Mouse (Mus musculus): ENCODE measurements at regions not wholly inside any gene's neighbourhood (a gene's known extent, or its start where the extent isn't known, plus 50 kb on each side); places are given as distances from the start of the nearest gene placed in this dataset.

DNA sequence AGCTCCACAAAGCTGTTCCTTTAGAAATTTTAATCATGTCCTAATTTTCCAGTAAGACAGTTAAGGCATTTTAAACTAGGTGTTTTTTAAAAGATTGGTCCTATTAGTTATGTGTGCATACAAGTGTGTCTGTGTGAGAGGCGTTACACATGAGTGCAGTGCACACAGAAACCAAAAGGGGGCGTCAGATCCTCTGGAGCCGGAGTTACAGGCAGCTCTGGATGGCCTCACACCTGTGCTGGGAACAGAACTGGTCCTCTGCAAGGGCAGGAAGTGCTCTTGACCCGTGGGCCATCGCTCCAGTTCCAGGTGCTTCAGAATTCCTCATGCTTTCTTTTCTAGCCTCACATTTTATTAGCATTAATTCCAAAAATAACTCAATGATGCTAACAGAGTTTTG lies 122.3 kb downstream of the Kctd15 start:
- 0 out of 2 replicates have a peak, but pooled peaks have one; percentile 20 for TF ChIP-seq ZNF384 (IDR thresholded peaks at IDR 0.05; ENCODE audit: low read depth, low read length)
- TF ChIP-seq CHD2 (IDR thresholded peaks at IDR 0.05; ENCODE audit: low read depth, low read length): no peak
